Mouse (Mus musculus) small intestine, adult 10 weeks (tissue): Measurements from ENCODE around the gene 9230104L09Rik. TPM values are rescaled to one million over a fixed set of nuclear protein-coding genes. Genes with fewer than 3 reads are reported as not detected.

Experiments used
- polyA plus RNA-seq: library from polyadenylated mRNA; stranded (reverse); fragments of 350-450 nt; fragmentation: Illumina TruSeq; extraction: RNeasy Lipid Tissue Mini Kit (QIAGEN cat#74804); gene quantifications from one replicate; pipeline ENCODE4 v1.2.3, GENCODE M21; 2014; ENCODE audit warnings: low replicate concordance

Gene 9230104L09Rik
- polyA plus RNA-seq = not detected

DNA sequence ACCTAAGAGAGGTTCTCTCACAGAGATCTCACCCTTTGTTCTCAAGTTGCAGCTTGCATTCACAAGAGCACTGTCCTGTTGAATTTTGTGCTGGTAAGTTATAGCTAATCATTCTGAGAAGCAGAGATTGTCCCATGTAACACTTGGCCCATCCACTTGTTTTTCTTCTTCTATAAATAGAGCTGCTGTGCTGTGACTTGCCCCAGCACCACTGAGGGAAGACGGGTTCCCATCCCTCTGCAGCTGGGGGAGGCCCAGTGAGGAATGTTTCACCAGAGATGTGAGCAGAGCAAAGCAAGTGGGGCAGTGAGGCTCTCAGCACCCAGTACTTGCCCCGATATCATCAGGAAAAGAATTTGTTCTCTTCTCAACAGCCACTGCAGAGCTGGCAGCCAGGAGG lies at the start of gene 9230104L09Rik:
9230104L09Rik (minus strand) TSS at position 73 of the 400 bp plus-strand sequence.

DNA sequence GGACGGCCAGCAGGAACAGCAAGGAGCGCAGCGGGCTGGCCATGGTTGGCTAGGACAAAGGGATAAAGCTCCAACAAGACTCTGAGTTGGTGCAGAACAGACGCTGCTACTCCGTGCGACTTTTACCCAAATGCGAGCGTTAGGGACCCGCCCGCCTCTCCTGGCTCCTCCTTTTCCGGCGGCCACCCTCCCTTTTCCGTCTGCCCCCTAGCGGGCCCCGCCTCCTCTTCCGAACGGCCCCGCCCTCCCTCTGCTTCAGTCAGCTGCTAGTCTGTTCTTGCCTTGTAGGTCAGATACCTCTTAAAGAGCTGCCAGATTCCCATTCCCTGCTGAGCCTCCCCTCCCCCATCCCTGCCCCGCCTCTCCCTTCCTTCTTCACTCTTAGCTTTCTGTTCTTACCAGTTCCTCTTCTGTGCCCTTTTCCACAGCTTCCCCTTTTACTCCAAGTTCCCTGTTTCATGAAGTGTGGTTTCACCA lies 10.5 kb upstream of the 9230104L09Rik start, which contains the start of gene Cst3:
Cst3 (minus strand) TSS at position 358 of the 477 bp plus-strand sequence.

DNA sequence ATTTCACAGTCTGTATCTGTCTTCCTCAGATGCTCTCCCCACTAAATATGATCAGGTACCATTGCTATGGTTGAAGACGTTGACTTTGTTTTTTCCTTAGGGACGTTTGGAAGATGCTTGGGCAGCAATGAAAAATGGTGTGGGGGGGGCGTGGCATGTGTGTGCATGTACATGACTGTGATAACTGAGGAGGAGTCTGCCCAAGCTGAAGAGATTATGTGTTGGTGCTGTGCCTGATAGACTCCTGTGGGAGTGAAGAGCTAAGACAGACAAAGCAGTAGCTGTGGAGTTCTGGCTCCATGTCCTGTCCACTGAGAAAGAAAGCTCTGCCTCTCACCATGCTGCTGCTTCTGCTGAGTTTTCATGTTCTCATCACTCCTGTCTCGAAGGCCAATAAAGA lies 29.9 kb downstream of the 9230104L09Rik start, which contains the start of gene Cst9:
Cst9 (plus strand) TSS at position 236 of the 400 bp plus-strand sequence.

DNA sequence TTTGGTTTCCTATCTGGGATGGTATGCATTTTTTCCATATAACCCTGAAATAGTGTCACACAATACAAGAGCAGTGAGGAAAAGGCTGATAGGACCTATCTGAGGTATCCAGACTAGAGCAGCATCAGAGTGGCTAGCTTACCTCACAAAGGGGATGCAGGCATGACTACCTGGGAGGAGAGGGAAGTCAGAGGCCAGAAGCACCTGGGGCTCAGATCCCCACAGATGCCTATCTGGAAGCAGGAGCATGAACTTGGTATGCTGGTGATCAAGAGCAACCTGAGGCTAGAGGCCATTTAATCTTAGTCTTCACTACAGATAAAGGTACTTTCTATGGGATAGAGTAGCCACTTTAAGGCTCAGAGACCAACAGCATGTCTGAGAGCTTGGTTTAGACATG lies 44.9 kb downstream of the 9230104L09Rik start, which contains the start of gene Cst13:
Cst13 (plus strand) TSS at position 173 of the 400 bp plus-strand sequence.

DNA sequence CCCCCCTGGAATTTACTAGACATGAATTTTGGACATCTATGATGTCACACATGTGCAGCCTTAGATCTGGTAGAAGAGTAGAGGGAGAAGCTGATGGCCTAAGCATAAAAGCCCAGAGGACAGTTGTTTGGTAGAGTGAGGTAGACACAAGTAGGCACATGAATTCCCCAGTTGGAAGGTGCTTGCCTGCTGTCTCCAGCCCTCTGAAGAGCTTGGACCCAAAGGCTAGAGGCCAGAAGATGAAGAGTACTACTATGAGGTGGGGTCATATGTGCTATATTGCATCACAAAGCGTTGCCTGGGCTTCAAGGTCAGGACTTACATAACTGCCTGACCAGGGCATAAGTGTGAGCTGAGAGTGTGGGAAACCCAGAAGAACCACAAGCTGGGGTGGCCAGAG lies 66.4 kb downstream of the 9230104L09Rik start, which contains the start of gene Cst8:
Cst8 (plus strand) TSS at position 301 of the 400 bp plus-strand sequence.

Other genes starting within 250 kb of the 9230104L09Rik start
- 3.6 TPM for gene Nxt1, start 192.4 kb downstream of the 9230104L09Rik start, polyA plus RNA-seq
- gene Gzf1, start 184.0 kb downstream of the 9230104L09Rik start, polyA plus RNA-seq = 35.3 TPM
- gene Napb, start 132.6 kb downstream of the 9230104L09Rik start, polyA plus RNA-seq = 2.8 TPM
- gene Cstl1, start 114.7 kb downstream of the 9230104L09Rik start, polyA plus RNA-seq = not detected
- gene Cst11, start 93.5 kb downstream of the 9230104L09Rik start, polyA plus RNA-seq = not detected
- not detected for gene 8030411F24Rik, start 83.0 kb downstream of the 9230104L09Rik start, polyA plus RNA-seq
- not detected for gene Cst12, start 75.7 kb downstream of the 9230104L09Rik start, polyA plus RNA-seq
- gene Cst8, start 66.3 kb downstream of the 9230104L09Rik start, polyA plus RNA-seq = not detected
- not detected for gene Cst13, start 45.0 kb downstream of the 9230104L09Rik start, polyA plus RNA-seq
- not detected for gene Cst9, start 29.9 kb downstream of the 9230104L09Rik start, polyA plus RNA-seq
- 4.9 TPM for gene Cst3, start 10.7 kb upstream of the 9230104L09Rik start, polyA plus RNA-seq
- gene Gm1330, start 138.2 kb upstream of the 9230104L09Rik start, polyA plus RNA-seq = not detected
- not detected for gene Gm10750, start 152.2 kb upstream of the 9230104L09Rik start, polyA plus RNA-seq